Mouse (Mus musculus): ENCODE data around the gene Alox5ap.

GRCm38 (mm10) chr5:149275105-149275494, 10.5 kb downstream of the Alox5ap start:
- TF ChIP-seq POLR2A (IDR thresholded peaks at IDR 0.05; ENCODE audit: borderline replicate concordance, low read depth, low read length), result no peak
- peak; percentile 89 for TF ChIP-seq CTCF (IDR thresholded peaks at IDR 0.05; ENCODE audit: low read depth, low read length)
